Comparison of ENCODE assay signal across 9 mouse cellular contexts in genomic region chr11:50932040-50932439, GRCm38 (mm10). TPM values are rescaled to one million over a fixed set of nuclear protein-coding genes. Genes with fewer than 3 reads are reported as not detected.
DNase-seq lines count a peak whose midpoint lies in the region; ATAC-seq and TF ChIP-seq lines count a peak whose summit lies in the region.
"Had no signal": no experiment of that assay in that cellular context is flagged by ENCODE, and none has a peak within 500 bp of the region (broad histone marks: within the 10 kb centered on the region; RNA-seq: fewer than 3 reads in every experiment).

No protein-coding gene starts in this region.

- TF ChIP-seq POLR2A in ES-Bruce4 (IDR thresholded peaks at IDR 0.05; ENCODE audit: insufficient read depth, low read length) = no peak
- TF ChIP-seq POLR2A in cortical plate, adult 2 months (IDR thresholded peaks at IDR 0.05; ENCODE audit: extremely low read depth, insufficient read depth, low read length) = no peak

- 56% methylated on average over 1 of the region's 1 CpGs for WGBS in hindbrain, embryonic 14.5 days
- 100% methylated on average over 1 of the region's 1 CpGs for WGBS in midbrain, embryonic 11.5 days

- no peaks in the 10 kb centered on the region for H3K36me3 ChIP-seq in ES-Bruce4 (ENCODE audit: control insufficient read depth, insufficient read depth, low read length, poor library complexity, severe bottlenecking)
- H3K36me3 ChIP-seq in hindbrain, embryonic 14.5 days (replicated peaks; ENCODE audit: control insufficient read depth, insufficient read depth) = no peaks in the 10 kb centered on the region
- H3K36me3 ChIP-seq in midbrain, embryonic 11.5 days (ENCODE audit: control insufficient read depth, insufficient read depth, low read length) = no peaks in the 10 kb centered on the region

- DNase-seq in hindbrain, embryonic 14.5 days (ENCODE audit: low spot score) = no peak
- no peak for DNase-seq in midbrain, embryonic 11.5 days (ENCODE audit: low spot score, missing footprints)
- no peak for DNase-seq in spleen, postnatal 36 days (ENCODE audit: low spot score in 2 of 2)
- no peak for DNase-seq in cerebellum, postnatal 36 days
- no peak for DNase-seq in cerebellum, postnatal 14 days

- H3K4me1 ChIP-seq in ES-Bruce4 (ENCODE audit: control insufficient read depth, insufficient read depth, low read length) = no peaks in the 10 kb centered on the region
- H3K4me1 ChIP-seq in cortical plate, adult 2 months (ENCODE audit: control insufficient read depth, insufficient read depth, low read length) = no peaks in the 10 kb centered on the region
- peaks cover 5% of the 10 kb centered on the region; the same call in 1 of the 2 replicates for H3K4me1 ChIP-seq in hindbrain, embryonic 14.5 days (replicated peaks; ENCODE audit: control insufficient read depth, insufficient read depth, low read length)
- H3K4me1 ChIP-seq in midbrain, embryonic 11.5 days (ENCODE audit: control insufficient read depth, insufficient read depth, low read length) = no peaks in the 10 kb centered on the region; the same call in 1 of the 2 replicates

- no peak for TF ChIP-seq EP300 in ES-Bruce4 (IDR thresholded peaks at IDR 0.05; ENCODE audit: insufficient read depth, low read depth, low read length)

- H3K9ac ChIP-seq in ES-Bruce4 (ENCODE audit: low read depth, poor library complexity, severe bottlenecking) = peak overlapping the region; percentile 73; the same call in 1 of the 2 replicates
- peak overlapping the region; percentile 42 for H3K9ac ChIP-seq in hindbrain, embryonic 14.5 days
- H3K9ac ChIP-seq in midbrain, embryonic 11.5 days (ENCODE audit: low read length) = no peak overlapping the region

- H3K4me2 ChIP-seq in hindbrain, embryonic 14.5 days (replicated peaks) = peak overlapping the region; percentile 86
- H3K4me2 ChIP-seq in midbrain, embryonic 11.5 days = peak overlapping the region; percentile 10; the same call in 1 of the 2 replicates

- H3K9me3 ChIP-seq in ES-Bruce4 (replicated peaks; ENCODE audit: control insufficient read depth, insufficient read depth, low read length, poor library complexity, severe bottlenecking) = no peaks in the 10 kb centered on the region
- no peaks in the 10 kb centered on the region for H3K9me3 ChIP-seq in hindbrain, embryonic 14.5 days (ENCODE audit: control insufficient read depth, low read length)
- no peaks in the 10 kb centered on the region for H3K9me3 ChIP-seq in midbrain, embryonic 11.5 days (ENCODE audit: control insufficient read depth, low read length)

- no peak for ATAC-seq in hindbrain, embryonic 14.5 days (ENCODE audit: low FRiP score)
- ATAC-seq in midbrain, embryonic 11.5 days (ENCODE audit: low FRiP score) = peak; percentile 61

- H3K27me3 ChIP-seq in ES-Bruce4 (ENCODE audit: control insufficient read depth, insufficient read depth, low read length, poor library complexity, severe bottlenecking) = no peaks in the 10 kb centered on the region
- H3K27me3 ChIP-seq in hindbrain, embryonic 14.5 days (ENCODE audit: control insufficient read depth, insufficient read depth, low read length) = no peaks in the 10 kb centered on the region
- peaks cover 2% of the 10 kb centered on the region; the same call in 1 of the 2 replicates for H3K27me3 ChIP-seq in midbrain, embryonic 11.5 days (ENCODE audit: control insufficient read depth, insufficient read depth, low read length)

- H3K27ac ChIP-seq in ES-Bruce4 (ENCODE audit: insufficient read depth, low read length) = no peak overlapping the region
- H3K27ac ChIP-seq in cortical plate, adult 2 months (ENCODE audit: insufficient read depth, low read length) = no peak overlapping the region
- H3K27ac ChIP-seq in hindbrain, embryonic 14.5 days = peak overlapping the region; percentile 81
- no peak overlapping the region for H3K27ac ChIP-seq in midbrain, embryonic 11.5 days (ENCODE audit: low read depth, low read length)

- no peak overlapping the region for H3K4me3 ChIP-seq in ES-Bruce4 (ENCODE audit: low read depth, low read length)
- H3K4me3 ChIP-seq in cortical plate, adult 2 months (ENCODE audit: insufficient read depth, low read length) = peak overlapping the region; percentile 55; the same call in 1 of the 2 replicates
- peak overlapping the region; percentile 55; the same call in 1 of the 2 replicates for H3K4me3 ChIP-seq in hindbrain, embryonic 14.5 days (replicated peaks; ENCODE audit: low read length)
- no peak overlapping the region for H3K4me3 ChIP-seq in midbrain, embryonic 11.5 days (ENCODE audit: low read depth, low read length)

- no peak for TF ChIP-seq CTCF in ES-Bruce4 (IDR thresholded peaks at IDR 0.05; ENCODE audit: low read depth, low read length)
- no peak for TF ChIP-seq CTCF in cortical plate, adult 2 months (IDR thresholded peaks at IDR 0.05; ENCODE audit: extremely low read depth, insufficient read depth, low read length)

RNA-seq across cellular contexts. Expression of gene Zfp354b, which starts 0.6 kb away (rescaled TPM):
- 0.52 and 1.0 TPM in 2 replicates for polyA plus RNA-seq in ES-Bruce4 (2011; ENCODE audit: insufficient read depth, insufficient read length, low read depth, missing spikeins)
- polyA plus RNA-seq in cortical plate, adult 2 months (2012; rRNA removed) = 2.7 and 3.3 TPM in 2 replicates
- polyA plus RNA-seq in hindbrain, embryonic 14.5 days (2014; fragmentation: Nextera tagmentation; extraction: Ambion mirVana) = 5.1 and 5.5 TPM in 2 replicates
- 1.5 and 1.7 TPM in 2 replicates for polyA plus RNA-seq in midbrain, embryonic 11.5 days (2014; fragmentation: Nextera tagmentation; extraction: Ambion mirVana)

RNA-seq across cellular contexts. Expression of gene 4933414I15Rik, which starts 11.5 kb away (rescaled TPM):
- polyA plus RNA-seq in ES-Bruce4 (2011; ENCODE audit: insufficient read depth, insufficient read length, low read depth, missing spikeins) = not detected in 2 replicates
- polyA plus RNA-seq in cortical plate, adult 2 months (2012; rRNA removed) = not detected in 2 replicates
- polyA plus RNA-seq in hindbrain, embryonic 14.5 days (2014; fragmentation: Nextera tagmentation; extraction: Ambion mirVana) = not detected in 2 replicates
- polyA plus RNA-seq in midbrain, embryonic 11.5 days (2014; fragmentation: Nextera tagmentation; extraction: Ambion mirVana) = not detected in 2 replicates
- polyA plus RNA-seq: lung, postnatal 0 days; thymus, postnatal 0 days had no signal

RNA-seq across cellular contexts. Expression of gene Zfp2, which starts 16.1 kb away (rescaled TPM):
- polyA plus RNA-seq in ES-Bruce4 (2011; ENCODE audit: insufficient read depth, insufficient read length, low read depth, missing spikeins) = 16.5 and 16.8 TPM in 2 replicates
- 16.7 and 17.5 TPM in 2 replicates for polyA plus RNA-seq in cortical plate, adult 2 months (2012; rRNA removed)
- polyA plus RNA-seq in hindbrain, embryonic 14.5 days (2014; fragmentation: Nextera tagmentation; extraction: Ambion mirVana) = 46.5 and 50.9 TPM in 2 replicates
- polyA plus RNA-seq in midbrain, embryonic 11.5 days (2014; fragmentation: Nextera tagmentation; extraction: Ambion mirVana) = 35.5 and 39.0 TPM in 2 replicates

RNA-seq across cellular contexts. Expression of gene Prop1, which starts 21.5 kb away (rescaled TPM):
- not detected in 2 replicates for polyA plus RNA-seq in ES-Bruce4 (2011; ENCODE audit: insufficient read depth, insufficient read length, low read depth, missing spikeins)
- not detected in 2 replicates for polyA plus RNA-seq in cortical plate, adult 2 months (2012; rRNA removed)
- polyA plus RNA-seq in hindbrain, embryonic 14.5 days (2014; fragmentation: Nextera tagmentation; extraction: Ambion mirVana) = not detected in 2 replicates
- not detected in 2 replicates for polyA plus RNA-seq in midbrain, embryonic 11.5 days (2014; fragmentation: Nextera tagmentation; extraction: Ambion mirVana)
- polyA plus RNA-seq: lung, postnatal 0 days; thymus, postnatal 0 days had no signal

RNA-seq across cellular contexts. Expression of gene Olfr1378, which starts 34.3 kb away (rescaled TPM):
- not detected in 2 replicates for polyA plus RNA-seq in ES-Bruce4 (2011; ENCODE audit: insufficient read depth, insufficient read length, low read depth, missing spikeins)
- not detected in 2 replicates for polyA plus RNA-seq in cortical plate, adult 2 months (2012; rRNA removed)
- not detected in 2 replicates for polyA plus RNA-seq in hindbrain, embryonic 14.5 days (2014; fragmentation: Nextera tagmentation; extraction: Ambion mirVana)
- polyA plus RNA-seq in midbrain, embryonic 11.5 days (2014; fragmentation: Nextera tagmentation; extraction: Ambion mirVana) = not detected in 2 replicates
- polyA plus RNA-seq: lung, postnatal 0 days; thymus, postnatal 0 days had no signal

Comparison
In these comparisons a context has a peak if more than half of its experiments do, and no peak if none do; other contexts are left out.
1. H3K4me3 ChIP-seq: peak in cortical plate, adult 2 months (single experiment) and hindbrain, embryonic 14.5 days (single experiment); none in ES-Bruce4 (single experiment) and midbrain, embryonic 11.5 days (single experiment).